Mouse (Mus musculus) right cerebral cortex, postnatal 4 days (tissue): ENCODE results near the gene Zmynd8.

ENCODE experiments used
- DNase-seq: peaks from one replicate; pipeline ENCODE4 v3.0.0-alpha.2; 2022

The Zmynd8 gene

GRCm38 (mm10) chr2:165792431-165793282 is 106.2 kb downstream of the Zmynd8 start:
- DNase-seq, result no peak

- peak; percentile 77 for DNase-seq
These were observed 107.2 kb downstream of the Zmynd8 start for GRCm38 (mm10) chr2:165791657-165792056.

GRCm38 (mm10) chr2:165791026-165791425 is 107.8 kb downstream of the Zmynd8 start:
- DNase-seq, result no peak

- no peak for DNase-seq
These were observed 109.1 kb downstream of the Zmynd8 start for GRCm38 (mm10) chr2:165789667-165790066.

- no peak for DNase-seq
These were observed 110.0 kb downstream of the Zmynd8 start for GRCm38 (mm10) chr2:165788796-165789195.

- peak; percentile 79 for DNase-seq
These were observed 110.8 kb downstream of the Zmynd8 start for GRCm38 (mm10) chr2:165788005-165788404.

GRCm38 (mm10) chr2:165786467-165786866 is 112.3 kb downstream of the Zmynd8 start:
- DNase-seq, result no peak

- DNase-seq, result no peak
These were observed 113.3 kb downstream of the Zmynd8 start for GRCm38 (mm10) chr2:165785312-165786036.

GRCm38 (mm10) chr2:165782324-165782723 is 116.5 kb downstream of the Zmynd8 start:
- peak; percentile 90 for DNase-seq

GRCm38 (mm10) chr2:165778927-165779326 is 119.9 kb downstream of the Zmynd8 start:
- peak; percentile 72 for DNase-seq

- peak; percentile 30 for DNase-seq
These were observed 129.4 kb downstream of the Zmynd8 start for GRCm38 (mm10) chr2:165769375-165769948.

GRCm38 (mm10) chr2:165768805-165769358 is 129.9 kb downstream of the Zmynd8 start:
- DNase-seq, result no peak

- DNase-seq, result no peak
These were observed 139.3 kb downstream of the Zmynd8 start for GRCm38 (mm10) chr2:165759421-165759985.

GRCm38 (mm10) chr2:165758534-165758933 is 140.3 kb downstream of the Zmynd8 start:
- DNase-seq, result no peak

- DNase-seq, result no peak
These were observed 141.0 kb downstream of the Zmynd8 start for GRCm38 (mm10) chr2:165757799-165758198.

GRCm38 (mm10) chr2:165752704-165753103 is 146.1 kb downstream of the Zmynd8 start:
- DNase-seq, result no peak

- DNase-seq, result no peak
These were observed 147.7 kb downstream of the Zmynd8 start for GRCm38 (mm10) chr2:165751068-165751467.

GRCm38 (mm10) chr2:165748426-165748825 is 150.4 kb downstream of the Zmynd8 start:
- no peak for DNase-seq

GRCm38 (mm10) chr2:165747975-165748374 is 150.8 kb downstream of the Zmynd8 start:
- DNase-seq, result no peak

GRCm38 (mm10) chr2:165745306-165746098 is 153.3 kb downstream of the Zmynd8 start:
- DNase-seq, result peak; percentile 31

- DNase-seq, result no peak
These were observed 156.5 kb downstream of the Zmynd8 start for GRCm38 (mm10) chr2:165742210-165742786.
